Mouse (Mus musculus) cortical plate, adult 2 months (tissue): ENCODE results near the gene Zbtb44. TPM values are rescaled to one million over a fixed set of nuclear protein-coding genes. Genes with fewer than 3 reads are reported as not detected.

Source experiments
- H3K27ac ChIP-seq: fragments of 200-500 bp; 2 replicates; pipeline ENCODE4 v1.5.1; 2012; ENCODE audit warnings: low read length, control low read depth, inconsistent platforms; ENCODE audit not compliant: insufficient read depth
- H3K4me1 ChIP-seq: fragments of 200-500 bp; 2 replicates; pipeline ENCODE4 v1.6.1; 2011; ENCODE audit warnings: low read length; ENCODE audit not compliant: control insufficient read depth, insufficient read depth
- H3K4me3 ChIP-seq: fragments of 200-500 bp; 2 replicates; pipeline ENCODE4 v1.5.1; 2011; ENCODE audit warnings: mild to moderate bottlenecking, low read length, control low read depth; ENCODE audit not compliant: insufficient read depth
- CTCF ChIP-seq: fragments of 200-500 bp; IDR thresholded peaks from 2 replicates; pipeline ENCODE4 v1.5.1; 2011; ENCODE audit warnings: mild to moderate bottlenecking, control low read depth, low read length; ENCODE audit not compliant: insufficient read depth; ENCODE audit errors: extremely low read depth
- POLR2A ChIP-seq: fragments of 200-500 bp; IDR thresholded peaks from 2 replicates; pipeline ENCODE4 v1.6.1; 2011; ENCODE audit warnings: mild to moderate bottlenecking, low read length, control low read depth; ENCODE audit not compliant: insufficient read depth; ENCODE audit errors: extremely low read depth
- polyA plus RNA-seq: library from polyadenylated mRNA; depleted of rRNA; stranded (reverse); fragments of >200 nt; gene quantifications from 2 replicates; pipeline ENCODE4 v1.2.3, GENCODE M21; 2012

Zbtb44 gene
- polyA plus RNA-seq, 1 experiment: 8.5 TPM

- no peaks in the 10 kb centered on the region for H3K4me1 ChIP-seq
- TF ChIP-seq POLR2A (no peak), CTCF (no peak)
- no peak overlapping the region for H3K4me3 ChIP-seq
- no peak overlapping the region for H3K27ac ChIP-seq
These were observed 66.9 kb downstream of the Zbtb44 start for GRCm38 (mm10) chr9:31097088-31098082.

- Histone ChIP-seq H3K4me1 (no peaks in the 10 kb centered on the region), H3K4me3 (no peak overlapping the region), H3K27ac (no peak overlapping the region)
- TF ChIP-seq CTCF (no peak), POLR2A (no peak)
These were observed 67.7 kb downstream of the Zbtb44 start for GRCm38 (mm10) chr9:31098118-31098517.

- TF ChIP-seq CTCF (no peak), POLR2A (no peak)
- no peak overlapping the region for H3K4me3 ChIP-seq
- no peaks in the 10 kb centered on the region for H3K4me1 ChIP-seq
- no peak overlapping the region for H3K27ac ChIP-seq
These were observed 78.0 kb downstream of the Zbtb44 start for GRCm38 (mm10) chr9:31108464-31108863.

GRCm38 (mm10) chr9:31115586-31115985, 85.1 kb downstream of the Zbtb44 start:
- Histone ChIP-seq H3K4me3 (no peak overlapping the region), H3K27ac (no peak overlapping the region), H3K4me1 (no peaks in the 10 kb centered on the region)
- TF ChIP-seq CTCF: no peak
- no peak for TF ChIP-seq POLR2A

- no peak overlapping the region for H3K4me3 ChIP-seq
- no peak overlapping the region for H3K27ac ChIP-seq
- TF ChIP-seq POLR2A (no peak), CTCF (no peak)
- no peaks in the 10 kb centered on the region for H3K4me1 ChIP-seq
These were observed 86.6 kb downstream of the Zbtb44 start for GRCm38 (mm10) chr9:31117088-31117487.

- Histone ChIP-seq H3K27ac (no peak overlapping the region), H3K4me1 (no peaks in the 10 kb centered on the region), H3K4me3 (no peak overlapping the region)
- TF ChIP-seq CTCF (no peak), POLR2A (no peak)
These were observed 87.0 kb downstream of the Zbtb44 start for GRCm38 (mm10) chr9:31117488-31117887.

GRCm38 (mm10) chr9:31118520-31119298, 88.3 kb downstream of the Zbtb44 start:
- H3K4me1 ChIP-seq: no peaks in the 10 kb centered on the region
- no peak overlapping the region for H3K27ac ChIP-seq
- H3K4me3 ChIP-seq: no peak overlapping the region
- TF ChIP-seq POLR2A (no peak), CTCF (no peak)

- H3K27ac ChIP-seq: no peak overlapping the region
- H3K4me1 ChIP-seq: no peaks in the 10 kb centered on the region
- TF ChIP-seq CTCF: no peak
- H3K4me3 ChIP-seq: no peak overlapping the region
These were observed 89.0 kb downstream of the Zbtb44 start for GRCm38 (mm10) chr9:31119405-31119804.

- no peak overlapping the region for H3K4me3 ChIP-seq
- no peaks in the 10 kb centered on the region for H3K4me1 ChIP-seq
- no peak overlapping the region for H3K27ac ChIP-seq
- no peak for TF ChIP-seq CTCF
These were observed 89.6 kb downstream of the Zbtb44 start for GRCm38 (mm10) chr9:31119882-31120532.
